Mouse (Mus musculus) c-Kit-negative CD71-positive TER-119-positive erythroid progenitor cells, embryonic 14.5 days (primary cell): ENCODE measurements around the gene Nfkbie.

Experiments
- DNase-seq: peaks from one replicate; pipeline ENCODE4 v3.0.0-alpha.2; 2013; ENCODE audit warnings: low read depth, low spot score

Nfkbie gene

GRCm38 (mm10) chr17:45580958-45581477 is 25.5 kb downstream of the Nfkbie start:
- DNase-seq = no peak

- DNase-seq = peak; percentile 78
Observed at GRCm38 (mm10) chr17:45581567-45581983, 26.1 kb downstream of the Nfkbie start.

- no peak for DNase-seq
Observed at GRCm38 (mm10) chr17:45582188-45582587, 26.7 kb downstream of the Nfkbie start.

- DNase-seq = no peak
Observed at GRCm38 (mm10) chr17:45582715-45583355, 27.3 kb downstream of the Nfkbie start.

- DNase-seq = no peak
Observed at GRCm38 (mm10) chr17:45584096-45584896, 28.8 kb downstream of the Nfkbie start.

GRCm38 (mm10) chr17:45584939-45585678 is 29.6 kb downstream of the Nfkbie start:
- DNase-seq = no peak

- no peak for DNase-seq
Observed at GRCm38 (mm10) chr17:45585725-45586448, 30.4 kb downstream of the Nfkbie start.

GRCm38 (mm10) chr17:45586449-45586837 is 30.9 kb downstream of the Nfkbie start:
- DNase-seq = no peak

- no peak for DNase-seq
Observed at GRCm38 (mm10) chr17:45588370-45588769, 32.9 kb downstream of the Nfkbie start.

GRCm38 (mm10) chr17:45589236-45589635 is 33.7 kb downstream of the Nfkbie start:
- no peak for DNase-seq

- no peak for DNase-seq
Observed at GRCm38 (mm10) chr17:45589844-45590243, 34.3 kb downstream of the Nfkbie start.

- no peak for DNase-seq
Observed at GRCm38 (mm10) chr17:45590410-45590809, 34.9 kb downstream of the Nfkbie start.

GRCm38 (mm10) chr17:45591701-45592605 is 36.5 kb downstream of the Nfkbie start:
- no peak for DNase-seq

GRCm38 (mm10) chr17:45592606-45593431 is 37.3 kb downstream of the Nfkbie start:
- no peak for DNase-seq

GRCm38 (mm10) chr17:45593479-45593878 is 38.0 kb downstream of the Nfkbie start:
- DNase-seq = peak; percentile 76

GRCm38 (mm10) chr17:45594195-45594594 is 38.7 kb downstream of the Nfkbie start:
- DNase-seq = no peak

- no peak for DNase-seq
Observed at GRCm38 (mm10) chr17:45594881-45595735, 39.6 kb downstream of the Nfkbie start.

- no peak for DNase-seq
Observed at GRCm38 (mm10) chr17:45595736-45596390, 40.4 kb downstream of the Nfkbie start.
